Mouse (Mus musculus): ENCODE data around the gene 4933415A04Rik.

The 4933415A04Rik gene

DNA sequence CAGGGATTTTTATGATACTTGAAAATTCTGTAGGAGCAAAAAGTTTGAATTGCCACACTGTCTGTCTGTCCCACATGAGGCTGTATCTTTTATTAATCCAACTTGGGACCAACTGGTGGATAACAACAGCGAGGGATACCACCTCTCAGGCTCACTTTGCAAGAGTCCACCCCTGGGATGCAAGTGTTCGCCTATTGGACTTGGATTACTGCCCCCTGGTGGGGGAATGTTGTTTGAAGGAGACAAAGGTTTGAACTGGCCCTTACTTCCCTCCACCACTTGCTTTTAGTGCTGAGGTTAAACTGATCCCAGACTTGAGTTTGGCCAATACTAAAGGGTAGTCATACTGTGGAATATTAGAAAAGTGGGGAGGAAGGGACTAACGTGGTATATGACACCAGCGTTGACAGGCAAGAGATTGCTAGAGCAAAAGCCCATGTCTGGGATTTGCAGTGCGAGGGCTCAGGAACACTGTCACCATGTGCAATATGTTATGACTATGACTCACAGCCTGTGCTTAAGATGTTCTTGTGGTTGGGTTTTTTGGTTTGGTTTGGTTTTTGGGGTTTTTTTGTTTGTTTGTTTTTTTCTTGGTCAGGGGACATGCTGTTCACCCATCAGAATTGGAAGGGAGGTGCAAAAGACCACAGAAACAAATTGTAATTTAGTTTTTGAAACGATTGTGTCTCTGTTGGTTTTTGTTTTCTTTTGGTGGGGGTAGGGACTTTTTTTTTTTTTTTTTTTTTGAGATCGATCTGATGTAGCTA lies at the start of gene 4933415A04Rik:
Gene 4933415A04Rik, plus strand, starts transcription at position 717 of the 767 bp plus-strand sequence.
- peak; percentile 89 for DNase-seq (ENCODE audit: low spot score)

DNA sequence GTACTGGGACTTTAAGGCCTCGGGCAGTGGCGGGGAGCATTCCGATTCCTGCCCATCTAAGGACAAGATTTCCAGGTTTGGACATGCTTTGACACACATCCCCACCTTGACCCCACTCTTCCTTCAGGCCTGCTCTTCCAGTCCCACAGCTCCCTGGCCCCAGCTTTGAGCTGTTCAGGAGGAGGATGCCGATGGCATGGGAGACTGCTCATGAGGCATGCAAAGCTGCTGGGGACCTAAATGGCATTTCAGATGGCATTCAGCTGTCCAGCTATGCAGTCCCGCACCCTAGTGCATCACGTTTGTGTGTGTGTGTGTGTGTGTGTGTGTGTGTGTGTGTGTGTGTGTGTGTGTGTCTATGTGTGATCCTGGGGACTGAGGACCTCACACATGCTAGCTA lies 49.8 kb upstream of the 4933415A04Rik start:
- no peak for DNase-seq (ENCODE audit: low spot score)

DNA sequence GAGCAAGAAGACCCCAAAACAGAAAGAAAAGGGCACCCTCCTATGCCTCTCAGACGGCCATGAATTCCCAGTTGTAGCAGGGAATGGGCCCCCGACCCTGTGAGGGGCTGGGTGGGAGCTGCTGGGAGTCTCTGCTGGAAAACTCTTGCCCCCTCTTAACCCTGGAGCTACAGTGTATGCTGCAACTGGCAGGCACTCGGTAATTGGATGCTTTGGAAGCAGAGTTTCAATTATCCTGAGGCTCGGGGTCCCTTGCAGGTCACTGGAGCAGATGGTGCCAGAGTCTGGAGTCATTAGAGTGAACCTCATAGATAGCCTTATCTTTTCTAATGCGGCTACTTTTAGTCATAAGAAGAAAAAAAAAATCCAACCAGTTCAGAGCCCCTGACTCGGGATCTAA lies 47.0 kb upstream of the 4933415A04Rik start:
- no peak for DNase-seq (ENCODE audit: low spot score)

DNA sequence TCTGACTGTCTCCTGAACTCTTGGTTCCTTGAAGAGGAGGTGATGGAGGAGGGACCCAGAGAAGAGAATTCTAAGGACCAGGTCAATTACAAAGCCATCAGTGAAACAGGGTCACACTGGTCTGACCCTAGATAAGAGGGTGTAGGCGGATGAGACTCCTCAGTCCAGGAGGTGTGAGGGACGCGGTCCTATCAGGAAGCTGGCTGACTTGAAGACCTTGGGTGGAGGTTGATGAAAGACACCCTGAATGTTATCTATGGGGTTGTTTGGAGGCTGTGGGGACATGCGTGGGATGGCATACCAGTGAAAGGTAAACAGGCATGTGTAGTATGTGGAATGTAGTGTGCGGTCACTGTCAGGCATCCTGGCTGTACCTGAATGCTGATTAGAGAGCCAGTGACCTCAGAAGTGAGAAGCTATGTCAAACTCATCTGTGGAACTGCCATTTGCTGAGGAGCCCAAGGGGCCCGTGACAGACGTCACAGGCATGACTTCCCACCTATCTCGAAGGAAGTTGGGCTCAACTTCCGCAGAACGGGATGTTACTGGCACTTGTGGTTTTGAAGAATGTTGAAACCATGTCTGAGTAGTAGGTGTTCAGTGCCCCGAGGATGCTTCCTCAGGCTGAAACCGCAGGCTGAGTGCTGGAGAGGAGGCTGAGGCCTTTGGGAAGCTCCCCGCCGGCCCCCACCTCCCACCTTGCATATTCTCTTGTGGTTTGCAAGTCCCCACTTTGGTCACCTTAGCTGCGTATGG lies 43.0 kb upstream of the 4933415A04Rik start:
- no peak for DNase-seq (ENCODE audit: low spot score)

DNA sequence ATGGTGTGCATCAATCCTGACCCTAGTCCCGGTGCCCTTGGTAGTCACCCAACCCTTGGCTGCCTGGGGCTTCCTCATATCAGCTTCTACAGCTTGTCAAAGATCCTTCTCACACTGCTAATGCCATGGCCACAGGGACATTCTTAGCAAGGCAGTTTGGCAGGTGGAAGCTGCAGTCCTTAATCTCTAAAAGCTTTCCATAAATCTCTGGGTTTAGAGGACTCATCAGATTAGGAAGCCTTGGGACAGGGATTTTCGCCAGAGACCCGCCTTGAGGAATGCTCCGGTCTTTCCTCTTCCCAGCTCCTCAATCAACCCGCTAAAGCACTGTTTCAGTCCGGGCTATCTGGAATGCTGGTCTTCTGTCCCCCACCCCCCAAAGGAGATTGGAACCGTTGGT lies 42.0 kb upstream of the 4933415A04Rik start:
- no peak for DNase-seq (ENCODE audit: low spot score)

DNA sequence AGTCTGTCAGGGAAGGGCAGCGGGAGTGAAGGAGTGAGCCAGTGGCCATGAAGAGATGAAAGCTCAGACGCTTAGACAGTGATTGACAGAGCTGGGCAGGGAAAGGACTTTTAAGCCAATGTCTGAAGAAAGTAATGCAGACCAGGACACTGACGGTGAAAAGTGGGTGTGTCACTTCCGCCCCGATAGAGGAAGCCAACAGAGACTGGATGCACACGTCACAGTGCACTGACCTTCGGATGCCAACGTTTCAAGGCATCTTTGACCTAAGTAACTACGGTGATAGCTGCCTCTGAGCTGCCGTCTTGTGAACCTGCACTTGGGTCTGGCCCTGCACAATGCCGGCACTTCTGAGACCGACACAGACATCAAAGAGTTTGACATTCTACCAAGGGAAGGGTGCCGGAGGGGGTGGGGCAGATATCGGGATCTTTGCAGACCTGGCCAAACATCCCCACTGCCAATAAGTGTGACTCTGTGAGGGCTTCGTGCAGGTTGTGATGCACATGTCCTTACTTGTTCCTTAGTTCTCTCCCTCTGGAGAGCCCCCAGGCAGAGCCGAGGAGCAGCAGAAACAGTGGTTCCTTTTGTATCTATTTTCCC lies 40.9 kb upstream of the 4933415A04Rik start:
- DNase-seq (ENCODE audit: low spot score): no peak

DNA sequence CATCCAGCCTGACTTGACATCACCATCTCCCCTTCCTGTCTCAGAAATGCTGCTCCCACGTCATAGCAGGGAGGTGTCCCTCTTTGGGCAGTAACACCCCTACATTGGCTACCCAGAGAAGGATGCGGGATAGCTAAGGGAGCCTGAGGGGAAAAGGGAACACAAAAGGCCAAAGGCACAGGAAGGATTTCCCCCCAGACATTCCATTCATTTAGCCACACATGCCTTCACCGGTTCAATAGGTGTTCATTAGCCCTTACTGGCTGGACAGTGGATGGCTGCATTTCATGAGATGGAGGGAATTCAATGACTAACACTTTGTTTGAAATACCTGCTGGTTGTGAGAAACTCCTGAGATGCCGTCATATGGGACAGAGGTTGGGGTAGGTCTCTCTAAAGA lies 40.2 kb upstream of the 4933415A04Rik start:
- DNase-seq (ENCODE audit: low spot score): no peak

DNA sequence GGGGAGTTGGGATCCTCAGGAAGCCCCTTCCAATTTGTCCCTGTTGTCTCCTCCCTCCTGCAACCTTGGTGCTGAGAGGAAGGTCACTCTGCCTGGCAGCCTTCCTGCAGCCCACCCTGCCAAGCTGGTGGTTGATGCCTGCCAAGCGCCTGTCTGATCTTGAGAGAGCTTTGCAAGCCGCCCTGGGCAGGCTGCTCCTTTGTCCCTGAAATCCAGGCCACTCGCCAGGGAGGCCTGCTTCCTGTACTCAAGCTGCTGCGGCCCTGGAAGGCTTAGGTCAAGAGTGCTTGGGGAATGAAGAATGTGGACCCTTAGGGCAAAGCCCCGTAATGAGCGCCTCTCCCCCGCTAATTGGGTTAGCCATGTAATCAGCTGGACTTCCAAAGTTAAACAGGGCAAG lies 38.7 kb upstream of the 4933415A04Rik start:
- peak; percentile 72 for DNase-seq (ENCODE audit: low spot score)

DNA sequence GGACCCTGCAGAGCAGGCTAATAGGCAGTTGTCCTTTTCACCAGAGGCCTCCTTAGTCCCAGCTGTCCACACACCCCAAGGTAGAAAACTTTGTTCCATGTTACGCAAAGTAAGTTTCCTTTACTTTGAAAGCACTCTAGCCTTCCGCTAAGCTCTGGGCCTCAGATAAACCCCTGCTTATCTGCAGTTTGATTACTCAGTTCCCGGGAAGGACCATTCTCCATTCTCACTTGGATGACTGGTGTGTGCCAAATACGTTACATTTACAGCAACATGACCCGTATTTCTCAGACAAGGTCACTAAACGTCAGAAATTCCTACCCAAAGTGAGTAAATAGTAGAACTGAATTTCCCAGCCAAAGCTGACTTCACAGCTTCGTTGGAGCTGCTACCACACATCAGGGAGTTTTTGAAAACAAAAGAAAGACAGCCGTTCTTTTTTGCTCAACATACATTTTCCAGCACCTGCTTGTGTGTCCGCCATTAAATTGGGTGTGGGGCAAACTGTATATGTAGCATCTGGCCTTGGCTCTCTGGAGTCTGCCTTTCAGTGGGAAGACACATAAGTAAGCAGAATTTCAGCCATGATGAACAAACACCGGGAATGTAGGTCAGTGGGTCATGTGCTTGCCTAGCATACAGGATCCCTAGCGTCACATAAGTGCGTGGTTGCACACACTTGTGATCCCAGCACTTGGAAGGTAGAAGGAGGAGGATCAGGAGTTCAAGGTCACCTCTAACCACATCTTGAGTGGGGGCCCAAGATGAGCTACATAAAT lies 38.0 kb upstream of the 4933415A04Rik start:
- no peak for DNase-seq (ENCODE audit: low spot score)

DNA sequence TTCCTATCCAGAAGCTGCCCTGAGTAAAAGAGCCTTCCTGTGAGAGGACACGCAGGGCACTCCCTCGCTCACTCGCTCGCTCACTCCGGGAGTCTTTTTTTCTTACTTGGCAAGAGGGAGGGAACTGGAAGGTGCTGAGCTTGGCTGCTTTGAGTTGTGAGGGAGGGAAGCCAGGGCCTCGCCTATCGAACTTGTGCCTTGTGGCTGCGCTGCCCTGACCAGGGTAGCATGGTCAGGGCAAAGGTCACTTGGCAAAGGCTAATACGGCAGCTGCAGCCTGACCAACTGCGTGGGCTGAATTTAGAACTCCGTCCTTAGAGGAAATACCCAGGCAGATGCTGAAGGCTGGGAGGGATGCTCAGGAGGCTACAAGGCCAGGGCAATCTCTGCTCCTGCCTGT lies 37.1 kb upstream of the 4933415A04Rik start:
- peak; percentile 65 for DNase-seq (ENCODE audit: low spot score)

DNA sequence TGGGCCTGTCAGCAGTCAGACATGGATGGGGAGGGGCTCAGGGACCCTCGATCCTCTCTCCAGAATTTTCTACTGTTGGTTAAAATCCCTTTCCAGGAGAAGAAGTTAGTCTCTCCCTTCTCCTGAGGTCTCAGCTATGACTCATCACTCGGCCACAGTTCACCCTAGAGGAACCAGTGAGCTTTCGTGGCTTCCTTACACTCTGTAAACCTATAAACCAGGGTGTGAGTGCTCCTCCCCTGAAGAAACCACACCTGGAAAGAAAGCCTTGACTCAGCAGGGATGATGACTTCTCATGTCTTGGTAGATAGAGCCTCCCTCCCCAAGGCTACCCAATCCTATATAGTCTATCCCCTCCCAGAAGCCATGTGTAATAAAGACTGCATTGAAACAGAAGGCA lies 35.1 kb upstream of the 4933415A04Rik start:
- no peak for DNase-seq (ENCODE audit: low spot score)

DNA sequence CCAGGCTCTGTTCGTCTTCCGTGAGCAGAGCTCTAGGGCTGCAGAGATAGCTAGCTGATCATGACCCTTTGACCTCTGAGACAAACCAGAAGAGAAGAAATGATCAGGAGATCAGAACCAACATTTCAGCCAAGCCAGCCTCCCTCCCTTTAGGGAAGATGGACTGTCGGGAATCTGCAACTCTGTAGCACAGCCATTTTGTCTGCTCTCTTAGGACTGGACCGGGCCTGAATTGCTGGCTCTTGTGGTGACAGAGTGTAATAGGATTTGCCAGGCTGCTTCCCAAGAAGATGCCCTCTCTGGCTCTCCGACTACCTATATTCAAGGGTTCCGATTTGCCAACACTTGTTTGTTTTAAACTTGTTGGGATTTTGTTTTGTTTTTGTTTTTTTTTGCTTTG lies 34.2 kb upstream of the 4933415A04Rik start:
- DNase-seq (ENCODE audit: low spot score): no peak

DNA sequence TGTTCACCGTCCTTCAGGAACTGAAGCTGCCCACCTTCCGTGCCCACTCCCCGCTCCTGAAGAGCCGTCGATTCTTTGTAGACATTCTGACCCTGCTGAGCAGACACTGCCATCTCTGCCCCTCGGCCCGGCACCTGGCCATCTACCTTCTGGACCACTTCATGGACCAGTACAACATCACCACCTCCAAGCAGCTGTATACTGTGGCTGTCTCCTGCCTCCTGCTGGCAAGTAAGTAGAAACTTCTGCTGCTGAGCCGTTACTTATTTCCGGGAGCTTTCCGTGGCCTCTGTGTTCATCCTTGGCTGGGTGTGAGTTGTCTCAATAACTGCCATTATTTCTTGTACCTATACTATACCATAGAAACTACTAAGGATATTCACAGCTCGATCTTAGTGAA lies 30.3 kb upstream of the 4933415A04Rik start:
- DNase-seq (ENCODE audit: low spot score): peak; percentile 40

DNA sequence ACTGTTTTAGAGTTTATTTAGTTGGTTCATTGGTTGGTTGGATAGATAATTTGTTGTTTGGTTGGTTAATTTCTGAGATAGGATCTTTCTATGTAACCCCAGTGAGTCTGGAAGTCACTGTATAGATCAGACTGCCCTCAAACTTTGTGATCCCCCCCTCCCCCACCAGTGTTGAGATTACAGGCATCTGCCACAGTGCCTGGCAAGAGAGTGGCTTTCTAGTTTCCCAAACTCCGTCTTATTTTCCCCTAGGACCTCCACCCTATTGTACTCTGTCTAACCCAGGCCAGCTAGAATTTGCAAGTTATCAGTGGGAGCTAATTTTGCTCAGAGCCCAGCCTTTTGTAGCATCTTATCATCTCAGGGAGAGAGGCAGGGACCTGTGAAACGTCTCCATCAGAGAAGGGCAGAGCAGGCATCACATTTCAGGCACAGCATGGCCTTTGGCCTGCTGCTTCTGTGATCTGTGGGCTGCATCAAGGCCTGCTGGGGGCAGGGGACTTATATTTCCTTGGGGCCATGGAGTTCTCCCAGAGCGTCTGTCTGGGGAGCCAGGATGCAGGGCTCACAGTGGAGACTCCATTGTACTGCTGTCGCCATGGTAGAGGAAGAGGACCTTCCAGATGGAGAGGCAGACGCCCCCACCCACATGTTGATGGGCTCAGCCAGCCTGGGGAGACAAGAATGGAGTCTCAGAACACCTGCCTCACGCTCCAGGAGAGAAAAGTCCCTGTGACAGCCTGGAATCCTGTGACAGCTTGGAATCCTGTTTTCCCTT lies 27.1 kb upstream of the 4933415A04Rik start:
- DNase-seq (ENCODE audit: low spot score): no peak

DNA sequence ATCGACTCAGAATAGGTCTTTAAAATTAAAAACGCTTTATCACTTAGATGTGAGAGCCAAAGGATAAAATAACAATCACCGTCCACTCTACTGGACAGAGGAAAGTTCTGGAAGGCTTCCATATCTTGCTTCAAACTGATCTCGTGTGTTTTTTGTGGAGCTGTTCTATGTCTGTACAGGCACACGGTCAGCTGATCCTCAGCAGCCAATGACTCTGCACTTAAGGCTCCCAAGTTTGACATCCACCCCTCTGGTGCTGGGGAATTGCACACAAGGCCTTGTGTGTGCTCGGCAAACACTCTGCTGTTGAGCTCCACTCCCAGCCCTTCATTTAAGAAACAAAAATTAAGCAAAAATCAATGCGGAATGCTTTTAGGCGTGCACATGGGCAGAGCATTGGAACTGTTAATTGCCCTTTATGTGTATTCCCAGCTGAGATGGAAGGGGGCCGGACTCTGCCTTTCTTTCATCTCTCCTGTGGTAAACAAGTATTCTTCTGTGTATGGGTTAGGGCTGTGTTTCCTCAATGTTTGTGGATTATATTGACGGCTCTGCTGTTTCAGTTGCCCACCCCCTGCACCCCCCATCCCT lies 23.1 kb upstream of the 4933415A04Rik start:
- DNase-seq (ENCODE audit: low spot score): no peak

DNA sequence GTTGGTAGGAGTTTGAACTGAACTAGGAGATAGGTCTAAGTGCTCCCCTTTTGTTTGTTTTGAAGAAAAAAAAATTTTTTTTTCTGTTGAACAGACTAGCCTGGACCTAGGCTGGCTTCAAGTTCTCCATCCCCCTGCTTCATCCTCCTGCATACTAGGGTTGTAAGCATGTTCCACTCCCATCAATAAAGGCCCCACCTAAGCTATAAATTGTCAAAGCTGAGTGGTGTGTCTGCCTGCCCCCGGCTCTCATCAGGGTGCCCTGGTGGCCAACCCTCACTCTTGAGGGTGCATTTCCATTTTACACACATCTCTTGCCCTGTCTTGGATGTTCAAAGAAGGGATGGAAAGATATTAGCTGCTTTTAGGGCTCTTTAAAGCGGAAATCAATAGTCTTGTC lies 21.4 kb upstream of the 4933415A04Rik start:
- no peak for DNase-seq (ENCODE audit: low spot score)

DNA sequence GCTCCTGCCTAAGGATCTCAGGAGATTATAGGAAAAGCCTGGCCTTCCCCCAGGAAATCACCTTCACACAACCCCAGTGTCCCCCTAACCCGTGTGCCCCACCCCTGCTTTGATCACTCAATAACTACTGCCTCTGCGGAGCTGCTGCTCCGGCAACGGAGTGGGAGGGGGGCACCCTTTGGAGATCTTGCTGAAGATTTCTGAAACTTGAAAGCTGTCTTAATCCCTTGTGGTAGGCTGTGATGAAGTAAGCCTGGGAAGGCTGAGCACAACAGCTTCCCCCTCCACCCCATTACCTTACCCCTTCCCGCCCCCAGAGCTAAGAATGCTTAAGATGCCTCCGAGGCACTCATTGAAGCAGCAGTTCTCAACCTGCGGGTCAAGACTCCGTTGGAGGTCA lies 21.0 kb upstream of the 4933415A04Rik start:
- no peak for DNase-seq (ENCODE audit: low spot score)

DNA sequence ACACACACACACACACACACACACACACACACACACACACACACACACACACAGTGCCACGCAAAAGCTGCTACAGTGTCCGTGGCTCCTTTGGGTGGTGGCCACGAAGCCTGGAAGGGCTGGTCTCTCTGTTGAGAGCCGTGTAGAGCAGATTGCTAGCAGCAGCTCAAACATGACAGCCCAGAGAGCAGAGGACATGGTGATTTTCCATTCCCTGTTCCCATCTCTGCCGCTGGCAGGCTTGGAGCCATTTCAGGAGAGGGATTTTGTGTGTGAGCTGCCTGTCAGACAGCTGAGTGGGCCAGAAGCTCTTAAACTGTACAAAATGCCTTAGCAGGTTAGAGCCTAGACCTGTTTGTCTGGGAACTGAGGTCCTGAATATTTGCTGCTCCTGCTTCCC lies 20.1 kb upstream of the 4933415A04Rik start:
- DNase-seq (ENCODE audit: low spot score): no peak

DNA sequence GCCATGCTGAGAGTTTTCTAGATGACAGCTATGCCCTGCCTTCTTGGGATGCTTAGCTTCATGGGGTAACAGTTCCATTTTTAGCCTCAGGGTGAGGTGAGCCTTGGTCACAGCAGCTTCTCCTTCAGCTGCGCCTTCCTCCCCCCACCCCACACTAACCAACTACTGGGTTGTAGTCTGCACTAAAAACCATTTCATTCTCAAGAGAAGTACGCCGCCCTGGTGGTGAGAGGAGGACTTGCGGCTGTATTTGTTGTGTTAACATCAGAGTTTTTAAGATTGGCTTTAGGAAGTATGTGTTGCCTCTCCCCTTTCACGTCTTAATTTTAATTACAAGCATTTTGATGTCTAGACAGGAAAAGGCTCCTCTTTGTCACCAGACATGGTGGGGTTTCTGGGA lies 18.6 kb upstream of the 4933415A04Rik start:
- DNase-seq (ENCODE audit: low spot score): peak; percentile 71

DNA sequence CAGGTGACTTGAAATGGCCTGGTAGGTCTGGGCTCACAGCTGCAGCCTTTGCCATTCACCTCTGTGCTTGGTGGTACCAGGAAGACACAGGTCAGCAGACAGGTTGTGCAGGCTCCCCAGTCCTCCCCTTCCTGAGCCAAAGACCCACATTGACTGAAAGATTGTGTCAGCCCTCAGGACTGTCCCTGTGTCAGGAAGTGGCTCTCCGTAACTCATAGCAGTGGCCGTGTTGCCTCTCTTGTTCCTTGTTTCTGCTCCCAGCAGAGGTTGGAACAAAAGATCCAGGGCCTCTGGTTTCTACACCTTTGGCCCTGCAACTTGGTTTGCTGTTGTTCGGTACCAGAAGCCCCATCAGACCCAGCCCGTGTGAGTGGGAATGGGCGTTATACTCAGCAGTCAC lies 17.7 kb upstream of the 4933415A04Rik start:
- DNase-seq (ENCODE audit: low spot score): no peak

DNA sequence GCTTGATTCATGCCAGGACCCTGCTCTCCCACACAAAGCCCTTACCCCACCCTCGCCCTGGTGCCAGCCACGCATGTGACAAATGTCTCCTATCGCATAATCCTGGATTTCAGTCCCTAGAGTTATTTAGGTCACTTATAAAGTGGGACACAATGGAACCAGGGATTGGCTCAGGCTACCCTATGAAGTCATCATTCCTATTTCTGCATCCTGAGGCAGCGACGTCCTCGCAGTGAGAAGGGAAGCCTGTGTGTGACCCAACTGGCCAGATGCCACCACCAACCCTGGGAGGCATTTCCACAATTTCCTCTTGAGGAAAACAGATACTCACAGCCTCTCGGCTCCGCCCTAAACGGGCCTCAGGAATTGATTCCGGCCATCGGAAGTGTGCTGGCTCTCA lies 17.2 kb upstream of the 4933415A04Rik start:
- DNase-seq (ENCODE audit: low spot score): peak; percentile 62

All from testis, postnatal 10 days (tissue).